Mouse (Mus musculus) liver, embryonic 13.5 days (tissue): ENCODE measurements around the gene Hivep3. TPM values are rescaled to one million over a fixed set of nuclear protein-coding genes. Genes with fewer than 3 reads are reported as not detected.

ENCODE experiments used
- ATAC-seq: fragments of 200-750 bp; cut with Nextera tagmentation; 2 replicates; pipeline ENCODE4 v1.8.0; 2017; ENCODE audit warnings: low read depth, mild to moderate bottlenecking, moderate number of reproducible peaks, moderate library complexity
- DNase-seq: peaks from one replicate; pipeline ENCODE4 v3.0.0; 2022
- H3K27ac ChIP-seq: fragments of 300-500 bp; sonication (generic); 2 replicates; pipeline ENCODE4 v1.5.1; 2015; ENCODE audit warnings: moderate library complexity, mild to moderate bottlenecking, inconsistent platforms
- H3K27me3 ChIP-seq: fragments of 300-500 bp; sonication (generic); 2 replicates; pipeline ENCODE4 v1.6.1; 2015; ENCODE audit warnings: mild to moderate bottlenecking, inconsistent platforms
- H3K36me3 ChIP-seq: fragments of 300-500 bp; sonication (generic); 2 replicates; pipeline ENCODE4 v1.6.1; 2015; ENCODE audit warnings: mild to moderate bottlenecking, inconsistent platforms
- H3K4me1 ChIP-seq: fragments of 300-500 bp; sonication (generic); replicated peaks from 2 replicates; pipeline ENCODE4 v1.6.1; 2015; ENCODE audit warnings: inconsistent platforms
- H3K4me2 ChIP-seq: fragments of 300-500 bp; sonication (generic); 2 replicates; pipeline ENCODE4 v1.6.1; 2015; ENCODE audit warnings: inconsistent platforms, mild to moderate bottlenecking, moderate library complexity
- H3K4me3 ChIP-seq: fragments of 300-500 bp; sonication (generic); replicated peaks from 2 replicates; pipeline ENCODE4 v1.5.1; 2015; ENCODE audit warnings: mild to moderate bottlenecking, inconsistent platforms
- H3K9ac ChIP-seq: fragments of 300-500 bp; sonication (generic); 2 replicates; pipeline ENCODE4 v1.6.1; 2015; ENCODE audit warnings: mild to moderate bottlenecking, inconsistent platforms
- H3K9me3 ChIP-seq: fragments of 300-500 bp; sonication (generic); replicated peaks from 2 replicates; pipeline ENCODE4 v1.6.1; 2016; ENCODE audit warnings: inconsistent platforms
- WGBS: fragments of 180-500 bp; shearing (Covaris S2); methylation state at CpG from one replicate; pipeline ENCODE4 v1.1.7; 2015; ENCODE audit not compliant: insufficient replicate concordance; 5-methylcytosine and 5-hydroxymethylcytosine counted together
- polyA plus RNA-seq: library from polyadenylated mRNA; unstranded; fragments of >200 nt; fragmentation: Nextera tagmentation; extraction: Ambion mirVana; gene quantifications from 2 replicates; pipeline ENCODE4 v1.2.1, GENCODE M21; 2015

The Hivep3 gene
- polyA plus RNA-seq, 1 experiment from 2014 or later, result 2.1 TPM

GRCm38 (mm10) chr4:119816620-119817356 lies 83.2 kb downstream of the Hivep3 start:
- Histone ChIP-seq H3K27ac (no peak overlapping the region), H3K4me1 (peaks cover 9% of the 10 kb centered on the region), H3K4me3 (no peak overlapping the region), H3K9me3 (no peaks in the 10 kb centered on the region), H3K4me2 (no peak overlapping the region), H3K9ac (no peak overlapping the region), H3K36me3 (no peaks in the 10 kb centered on the region), H3K27me3 (peaks cover 38% of the 10 kb centered on the region)
- 53% methylated on average over 7 of the region's 7 CpGs for whole genome bisulfite sequencing
- ATAC-seq (no peak), DNase-seq (no peak)

- H3K9ac ChIP-seq, result no peak overlapping the region
- no peak overlapping the region for H3K4me3 ChIP-seq
- H3K36me3 ChIP-seq, result no peaks in the 10 kb centered on the region
- no peaks in the 10 kb centered on the region for H3K27me3 ChIP-seq
- DNase-seq, result no peak
- H3K4me2 ChIP-seq, result no peak overlapping the region
- H3K27ac ChIP-seq, result no peak overlapping the region
- ATAC-seq, result no peak
- no peaks in the 10 kb centered on the region for H3K9me3 ChIP-seq
- WGBS, result 24% methylated on average over 3 of the region's 3 CpGs
- no peaks in the 10 kb centered on the region for H3K4me1 ChIP-seq
These were observed 92.4 kb downstream of the Hivep3 start for GRCm38 (mm10) chr4:119825956-119826355.

DNA sequence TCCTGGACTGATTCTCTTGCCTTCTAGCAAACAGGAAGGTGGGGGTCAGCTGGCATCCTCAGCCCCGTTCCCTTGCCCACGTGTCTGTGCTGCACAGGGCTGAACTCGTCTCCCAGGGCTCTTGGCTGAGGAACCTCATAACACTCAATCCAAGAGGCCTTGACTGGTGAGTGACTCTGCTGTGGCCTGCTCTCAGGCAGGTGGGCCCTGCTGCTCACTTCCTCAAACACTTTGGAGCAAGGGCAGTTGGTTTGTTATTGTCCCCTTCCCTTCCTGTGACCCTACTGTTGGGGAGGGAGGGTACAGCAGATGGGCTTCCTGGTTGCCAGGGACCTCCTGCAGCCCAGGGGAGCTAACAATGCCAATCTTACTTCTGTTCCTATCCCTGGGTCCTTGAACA lies 94.8 kb downstream of the Hivep3 start:
- Histone ChIP-seq H3K9me3 (no peaks in the 10 kb centered on the region), H3K4me2 (no peak overlapping the region), H3K36me3 (no peaks in the 10 kb centered on the region), H3K4me3 (no peak overlapping the region), H3K27me3 (no peaks in the 10 kb centered on the region), H3K4me1 (no peaks in the 10 kb centered on the region), H3K27ac (no peak overlapping the region), H3K9ac (no peak overlapping the region)
- no peak for DNase-seq
- ATAC-seq, result no peak
- 24% methylated on average over 3 of the region's 3 CpGs for WGBS

DNA sequence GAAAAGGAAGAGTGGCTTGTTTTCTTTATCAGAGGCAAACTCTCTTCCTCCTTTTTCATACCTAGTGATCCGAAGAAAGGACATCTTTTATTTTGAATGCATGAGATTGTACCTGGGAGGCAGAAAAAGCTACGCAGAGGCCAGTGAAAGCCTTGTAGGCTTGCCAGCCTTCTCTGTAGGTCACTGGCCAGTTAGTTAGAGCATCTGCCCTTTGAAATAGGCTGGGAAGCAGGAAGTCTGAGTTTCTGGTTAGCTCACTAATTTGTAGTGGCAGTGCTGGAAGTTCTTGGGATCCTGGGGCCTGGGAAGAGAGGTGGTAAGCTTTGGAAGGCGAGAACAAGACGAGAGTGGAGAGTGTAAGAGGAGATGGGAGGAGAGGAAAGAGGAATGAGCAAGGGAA lies 95.4 kb downstream of the Hivep3 start:
- WGBS, result 45% methylated on average over 4 of the region's 4 CpGs
- H3K4me2 ChIP-seq, result no peak overlapping the region
- H3K27ac ChIP-seq, result no peak overlapping the region
- ATAC-seq (no peak), DNase-seq (no peak)
- no peak overlapping the region for H3K4me3 ChIP-seq
- no peak overlapping the region for H3K9ac ChIP-seq
- H3K9me3 ChIP-seq, result no peaks in the 10 kb centered on the region
- H3K4me1 ChIP-seq, result 0 out of 2 replicates have a peak, but pooled peaks cover 3% of the 10 kb centered on the region
- H3K36me3 ChIP-seq, result no peaks in the 10 kb centered on the region
- H3K27me3 ChIP-seq, result no peaks in the 10 kb centered on the region

GRCm38 (mm10) chr4:119833333-119833732 lies 99.7 kb downstream of the Hivep3 start:
- H3K9me3 ChIP-seq, result no peaks in the 10 kb centered on the region
- no peak for DNase-seq
- H3K4me2 ChIP-seq, result no peak overlapping the region
- ATAC-seq, result no peak
- no peak overlapping the region for H3K9ac ChIP-seq
- H3K4me3 ChIP-seq, result no peak overlapping the region
- 53% methylated on average over 9 of the region's 9 CpGs for WGBS
- H3K27me3 ChIP-seq, result no peaks in the 10 kb centered on the region
- 0 out of 2 replicates have a peak, but pooled peaks cover 3% of the 10 kb centered on the region for H3K4me1 ChIP-seq
- H3K36me3 ChIP-seq, result no peaks in the 10 kb centered on the region
- H3K27ac ChIP-seq, result no peak overlapping the region

GRCm38 (mm10) chr4:119833884-119834283 lies 100.3 kb downstream of the Hivep3 start:
- Histone ChIP-seq H3K4me2 (no peak overlapping the region), H3K27me3 (no peaks in the 10 kb centered on the region), H3K4me3 (no peak overlapping the region), H3K9me3 (no peaks in the 10 kb centered on the region), H3K9ac (no peak overlapping the region), H3K36me3 (no peaks in the 10 kb centered on the region), H3K27ac (no peak overlapping the region), H3K4me1 (0 out of 2 replicates have a peak, but pooled peaks cover 3% of the 10 kb centered on the region)
- no peak for DNase-seq
- no peak for ATAC-seq
- 29% methylated on average over 5 of the region's 5 CpGs for WGBS

DNA sequence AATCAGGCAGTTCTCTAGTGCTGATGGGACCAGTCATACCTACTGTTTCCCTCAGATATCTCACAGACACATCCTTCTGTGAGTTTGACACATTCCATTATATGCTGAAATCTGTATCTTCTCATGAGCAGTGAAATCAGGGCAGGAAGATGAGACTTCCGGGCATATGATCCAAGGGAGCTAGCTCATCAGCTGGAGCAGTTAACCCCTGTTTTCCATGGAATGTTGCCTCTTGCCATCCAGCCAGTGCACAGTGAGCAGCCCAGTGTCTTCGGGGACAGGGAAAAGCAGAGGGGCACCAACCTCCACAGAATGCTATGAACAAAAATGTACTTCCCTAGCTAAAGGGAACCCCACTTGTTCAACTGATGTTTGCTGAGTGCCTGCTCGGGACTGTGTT lies 102.6 kb downstream of the Hivep3 start:
- 54% methylated on average over 3 of the region's 3 CpGs for WGBS
- ATAC-seq, result no peak
- Histone ChIP-seq H3K9me3 (no peaks in the 10 kb centered on the region), H3K27ac (no peak overlapping the region), H3K4me3 (no peak overlapping the region), H3K4me2 (no peak overlapping the region), H3K9ac (no peak overlapping the region), H3K27me3 (no peaks in the 10 kb centered on the region), H3K4me1 (0 out of 2 replicates have a peak, but pooled peaks cover 3% of the 10 kb centered on the region), H3K36me3 (no peaks in the 10 kb centered on the region)
- DNase-seq, result no peak

- Histone ChIP-seq H3K9ac (no peak overlapping the region), H3K36me3 (no peaks in the 10 kb centered on the region), H3K4me3 (no peak overlapping the region), H3K4me2 (no peak overlapping the region), H3K9me3 (no peaks in the 10 kb centered on the region), H3K4me1 (0 out of 2 replicates have a peak, but pooled peaks cover 3% of the 10 kb centered on the region), H3K27ac (no peak overlapping the region), H3K27me3 (no peaks in the 10 kb centered on the region)
- DNase-seq (no peak), ATAC-seq (no peak)
- 58% methylated on average over 1 of the region's 1 CpGs for WGBS
These were observed 104.0 kb downstream of the Hivep3 start for GRCm38 (mm10) chr4:119837505-119838065.

DNA sequence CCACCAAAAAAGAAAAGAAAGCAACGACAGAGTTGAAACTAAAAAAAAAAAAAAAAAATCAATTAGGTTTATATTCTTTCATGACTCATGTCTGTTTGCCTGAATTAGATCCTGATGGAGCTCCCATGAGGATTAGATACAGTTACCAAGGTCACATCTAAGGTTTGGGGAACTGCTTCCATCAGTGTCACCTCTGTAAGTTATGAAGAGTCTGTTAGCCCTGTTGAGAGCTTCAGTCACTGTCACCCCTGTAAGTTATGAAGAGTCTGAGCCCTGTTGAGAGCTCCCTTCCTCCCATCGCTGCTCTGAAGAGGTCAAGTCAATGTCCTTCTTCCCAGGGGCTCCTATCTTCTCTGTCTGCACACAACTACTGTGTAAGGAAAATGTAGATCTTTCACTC lies 104.7 kb downstream of the Hivep3 start:
- no peaks in the 10 kb centered on the region for H3K27me3 ChIP-seq
- H3K4me3 ChIP-seq, result no peak overlapping the region
- DNase-seq (no peak), ATAC-seq (no peak)
- H3K9me3 ChIP-seq, result no peaks in the 10 kb centered on the region
- no peak overlapping the region for H3K9ac ChIP-seq
- H3K36me3 ChIP-seq, result no peaks in the 10 kb centered on the region
- 61% methylated on average over 2 of the region's 2 CpGs for WGBS
- no peak overlapping the region for H3K27ac ChIP-seq
- H3K4me2 ChIP-seq, result no peak overlapping the region
- H3K4me1 ChIP-seq, result 0 out of 2 replicates have a peak, but pooled peaks cover 3% of the 10 kb centered on the region

- no peak overlapping the region for H3K4me2 ChIP-seq
- no peaks in the 10 kb centered on the region for H3K36me3 ChIP-seq
- no peaks in the 10 kb centered on the region for H3K27me3 ChIP-seq
- 32% methylated on average over 3 of the region's 3 CpGs for WGBS
- no peak for ATAC-seq
- DNase-seq, result no peak
- no peak overlapping the region for H3K4me3 ChIP-seq
- H3K9ac ChIP-seq, result no peak overlapping the region
- no peak overlapping the region for H3K27ac ChIP-seq
- no peaks in the 10 kb centered on the region for H3K9me3 ChIP-seq
- H3K4me1 ChIP-seq, result no peaks in the 10 kb centered on the region
These were observed 109.7 kb downstream of the Hivep3 start for GRCm38 (mm10) chr4:119843294-119843693.

DNA sequence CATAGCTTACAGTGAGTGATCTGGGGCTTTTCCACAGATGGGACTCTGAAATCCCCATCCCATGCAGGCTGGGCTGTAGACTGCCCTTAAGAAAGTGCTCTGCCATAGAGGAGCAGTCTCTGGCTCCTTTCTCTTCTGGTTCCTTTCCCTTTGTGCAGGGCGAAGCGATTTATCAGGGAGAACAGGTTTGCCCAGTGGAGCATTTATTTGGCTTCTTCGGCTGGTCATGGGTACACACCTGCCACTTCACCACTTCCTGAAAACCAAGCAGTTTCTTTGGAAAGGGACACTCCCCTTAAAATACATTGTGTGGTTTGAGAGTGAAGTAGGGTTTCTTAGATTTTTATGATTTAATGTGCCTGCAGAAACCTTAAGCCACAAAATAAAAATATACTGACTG lies 110.7 kb downstream of the Hivep3 start:
- ATAC-seq (no peak), DNase-seq (no peak)
- H3K27ac ChIP-seq, result no peak overlapping the region

More for the DNA sequence above, 110.7 kb downstream of the Hivep3 start:
- Histone ChIP-seq H3K36me3 (no peaks in the 10 kb centered on the region), H3K4me3 (no peak overlapping the region), H3K27me3 (no peaks in the 10 kb centered on the region), H3K4me1 (no peaks in the 10 kb centered on the region), H3K4me2 (no peak overlapping the region), H3K9me3 (no peaks in the 10 kb centered on the region), H3K9ac (no peak overlapping the region)
- 51% methylated on average over 3 of the region's 3 CpGs for WGBS
